Mouse (Mus musculus) lung, postnatal 0 days (tissue): Measurements from ENCODE around the gene Slc15a2. TPM values are rescaled to one million over a fixed set of nuclear protein-coding genes. Genes with fewer than 3 reads are reported as not detected.

Experiments used
- ATAC-seq: fragments of 200-750 bp; cut with Nextera tagmentation; 2 replicates; pipeline ENCODE4 v1.8.0; 2017; ENCODE audit warnings: moderate library complexity
- DNase-seq: peaks from one replicate; pipeline ENCODE4 v3.0.0-alpha.2; 2016; ENCODE audit warnings: low spot score
- H3K27ac ChIP-seq: fragments of 300-500 bp; sonication (generic); 2 replicates; pipeline ENCODE4 v1.5.1; 2014; ENCODE audit warnings: antibody characterized with exemption, mild to moderate bottlenecking, low read length, mixed read lengths
- H3K27me3 ChIP-seq: fragments of 300-500 bp; sonication (generic); replicated peaks from 2 replicates; pipeline ENCODE4 v1.6.1; 2014; ENCODE audit warnings: low read length, mixed read lengths; ENCODE audit not compliant: insufficient read depth
- H3K36me3 ChIP-seq: fragments of 300-500 bp; sonication (generic); 2 replicates; pipeline ENCODE4 v1.6.1; 2014; ENCODE audit warnings: low read length, mixed read lengths; ENCODE audit not compliant: insufficient read depth
- H3K4me1 ChIP-seq: fragments of 300-500 bp; sonication (generic); 2 replicates; pipeline ENCODE4 v1.6.1; 2014; ENCODE audit warnings: antibody characterized with exemption, low read depth, low read length, mixed read lengths; ENCODE audit not compliant: insufficient read depth
- H3K4me2 ChIP-seq: fragments of 300-500 bp; sonication (generic); replicated peaks from 2 replicates; pipeline ENCODE4 v1.6.1; 2014; ENCODE audit warnings: low read depth, mild to moderate bottlenecking, low read length, moderate library complexity, mixed read lengths
- H3K4me3 ChIP-seq: fragments of 300-500 bp; sonication (generic); 2 replicates; pipeline ENCODE4 v1.5.1; 2014; ENCODE audit warnings: low read depth, low read length
- H3K9ac ChIP-seq: fragments of 300-500 bp; sonication (generic); replicated peaks from 2 replicates; pipeline ENCODE4 v1.6.1; 2014; ENCODE audit warnings: low read depth, mild to moderate bottlenecking
- H3K9me3 ChIP-seq: fragments of 300-500 bp; sonication (generic); 2 replicates; pipeline ENCODE4 v1.6.1; 2016; ENCODE audit warnings: low read length, mixed read lengths
- CTCF ChIP-seq: IDR thresholded peaks from 2 replicates; pipeline ENCODE4 v1.5.1; 2016; ENCODE audit warnings: antibody characterized with exemption, mild to moderate bottlenecking
- EP300 ChIP-seq: IDR thresholded peaks from 2 replicates; pipeline ENCODE4 v1.6.1; 2016; ENCODE audit warnings: antibody characterized with exemption, mild to moderate bottlenecking, control low read depth
- WGBS: fragments of 180-500 bp; shearing (Covaris S2); extraction: QIAGEN DNeasy Blood & Tissue Kit; methylation state at CpG from one replicate; pipeline ENCODE4 v1.1.7; 2014; 5-methylcytosine and 5-hydroxymethylcytosine counted together
- polyA plus RNA-seq: library from polyadenylated mRNA; unstranded; fragments of >200 nt; fragmentation: Nextera tagmentation; extraction: Ambion mirVana; gene quantifications from 2 replicates; pipeline ENCODE4 v1.2.1, GENCODE M21; 2015

Gene Slc15a2
- 57.3 and 75.1 TPM in 2 replicates for polyA plus RNA-seq

- no peaks in the 10 kb centered on the region for H3K36me3 ChIP-seq
- peak within 1 kb of the TSS; percentile 42 for H3K4me2 ChIP-seq
- peak; percentile 66 for DNase-seq
- TF ChIP-seq EP300 (no peak), CTCF (no peak)
- H3K9ac ChIP-seq, result peak within 1 kb of the TSS; percentile 20; the same call in 1 of the 2 replicates
- H3K4me3 ChIP-seq, result peak within 1 kb of the TSS; percentile 39
- peak within 1 kb of the TSS; percentile 5; the same call in 1 of the 2 replicates for H3K27ac ChIP-seq
- no peaks in the 10 kb centered on the region for H3K27me3 ChIP-seq
- 48% methylated on average over 10 of the region's 10 CpGs for WGBS
- H3K9me3 ChIP-seq, result no peaks in the 10 kb centered on the region
- no peaks in the 10 kb centered on the region; the same call in 1 of the 2 replicates for H3K4me1 ChIP-seq
- no peak for ATAC-seq
These were observed at the start of gene Slc15a2 for GRCm38 (mm10) chr16:36784594-36785313. Gene Slc15a2, minus strand, starts transcription at chr16:36784962.

DNA sequence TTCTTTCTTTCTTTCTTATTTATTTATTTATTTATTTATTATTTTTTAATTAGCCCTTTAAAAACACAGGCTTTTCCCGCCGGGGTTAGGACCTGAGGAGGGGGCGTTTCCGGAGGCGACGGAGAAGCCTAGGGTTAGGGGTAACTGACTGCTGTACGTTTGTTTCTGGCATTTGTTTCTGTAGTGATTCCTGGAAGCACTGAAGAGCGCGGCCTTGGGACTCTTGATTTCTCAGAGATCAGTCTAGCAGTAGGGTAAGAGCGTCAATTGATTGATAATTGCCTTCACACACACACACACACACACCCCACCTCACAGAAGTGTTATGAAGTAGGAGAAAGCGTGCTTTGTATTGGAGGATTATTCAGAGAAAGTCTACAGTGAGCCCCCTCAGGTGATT, 44.1 kb upstream of the Slc15a2 start:
- peak overlapping the region; percentile 77 for H3K9ac ChIP-seq
- DNase-seq, result no peak
- H3K4me2 ChIP-seq, result peak overlapping the region; percentile 92
- no peak for TF ChIP-seq CTCF
- TF ChIP-seq EP300, result no peak
- ATAC-seq, result no peak
- no peaks in the 10 kb centered on the region for H3K4me1 ChIP-seq
- no peaks in the 10 kb centered on the region for H3K36me3 ChIP-seq
- no peaks in the 10 kb centered on the region for H3K9me3 ChIP-seq
- H3K4me3 ChIP-seq, result peak overlapping the region; percentile 95
- no peak overlapping the region for H3K27ac ChIP-seq
- 9% methylated on average over 11 of the region's 11 CpGs for WGBS
- no peaks in the 10 kb centered on the region for H3K27me3 ChIP-seq

DNA sequence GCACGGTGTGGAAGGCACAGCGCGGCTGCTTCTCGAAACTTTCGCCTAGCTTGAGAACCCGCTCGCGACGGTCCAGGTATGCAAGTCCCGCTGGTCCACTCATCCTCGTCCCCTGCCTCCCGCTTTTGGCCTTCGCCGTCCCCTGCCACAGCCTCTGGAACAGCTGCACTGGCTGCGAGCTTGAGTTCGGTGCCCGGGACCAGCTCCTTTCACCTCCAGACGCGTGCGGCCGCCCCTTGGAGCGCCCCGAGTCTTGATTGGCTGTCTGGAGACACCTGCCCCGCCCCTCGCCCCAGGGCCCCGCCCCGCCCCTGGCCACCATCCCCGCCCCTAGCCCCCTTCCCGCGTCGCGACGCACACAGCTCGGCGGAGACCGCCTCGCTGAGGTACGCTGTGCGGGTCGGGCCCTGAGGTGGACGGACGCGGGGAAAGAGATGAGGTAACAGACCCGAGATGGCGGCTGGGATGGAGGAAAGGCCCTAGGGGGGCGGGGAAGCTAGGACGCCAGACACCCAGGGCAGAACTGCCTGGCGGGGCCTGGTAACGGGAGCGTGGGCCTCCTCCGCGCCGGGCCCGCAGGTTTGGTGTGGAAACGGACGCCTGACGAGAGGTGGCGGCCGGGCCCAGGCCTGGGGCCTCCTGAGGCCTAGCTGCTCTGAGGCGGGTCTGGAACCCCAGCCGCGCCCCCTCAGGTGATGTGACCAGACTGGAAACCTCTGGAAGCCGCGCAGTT, 43.5 kb upstream of the Slc15a2 start, which contains the start of gene Iqcb1:
TSS of gene Iqcb1 (plus strand) at position 332 of the 733 bp plus-strand sequence.
- H3K27me3 ChIP-seq, result no peaks in the 10 kb centered on the region
- no peak for TF ChIP-seq CTCF
- no peak for TF ChIP-seq EP300
- 2% methylated on average over 63 of the region's 64 CpGs for WGBS
- peak within 1 kb of the TSS; percentile 92 for H3K4me2 ChIP-seq
- no peaks in the 10 kb centered on the region for H3K36me3 ChIP-seq
- H3K27ac ChIP-seq, result peak within 1 kb of the TSS; percentile 43; the same call in 1 of the 2 replicates
- H3K4me3 ChIP-seq, result peak within 1 kb of the TSS; percentile 95
- DNase-seq (peak; percentile 86), ATAC-seq (peak; percentile 99)
- H3K4me1 ChIP-seq, result no peaks in the 10 kb centered on the region
- H3K9ac ChIP-seq, result peak within 1 kb of the TSS; percentile 77
- no peaks in the 10 kb centered on the region for H3K9me3 ChIP-seq

GRCm38 (mm10) chr16:36827611-36828053, 42.9 kb upstream of the Slc15a2 start:
- WGBS, result 6% methylated on average over 11 of the region's 11 CpGs
- TF ChIP-seq CTCF (no peak), EP300 (no peak)
- Histone ChIP-seq H3K27ac (no peak overlapping the region), H3K36me3 (no peaks in the 10 kb centered on the region), H3K4me2 (peak overlapping the region; percentile 92), H3K27me3 (no peaks in the 10 kb centered on the region), H3K9me3 (no peaks in the 10 kb centered on the region), H3K9ac (peak overlapping the region; percentile 77), H3K4me1 (no peaks in the 10 kb centered on the region), H3K4me3 (peak overlapping the region; percentile 95)
- ATAC-seq (peak; percentile 8; the same call in 1 of the 2 replicates), DNase-seq (no peak)

DNA sequence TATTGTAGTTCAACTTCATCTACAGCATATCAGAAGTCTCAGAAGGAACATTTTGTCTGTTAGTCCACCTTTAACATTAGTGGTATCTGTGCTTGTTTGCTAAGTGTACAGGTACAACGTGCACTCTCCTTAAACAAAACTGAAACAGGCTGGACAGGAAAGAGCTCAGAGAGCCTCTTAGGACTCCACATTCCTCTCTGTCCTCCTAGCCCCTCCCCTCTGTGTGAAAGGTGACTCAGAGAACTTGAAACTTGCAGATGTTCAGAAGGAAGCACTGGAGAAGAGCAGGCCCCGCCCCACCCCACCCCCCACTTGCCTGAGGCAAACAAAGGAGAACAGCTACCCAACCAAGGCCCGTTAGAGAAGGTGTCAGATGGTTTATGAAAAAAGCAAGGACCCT, 36.7 kb upstream of the Slc15a2 start:
- no peaks in the 10 kb centered on the region for H3K4me1 ChIP-seq
- peak; percentile 90 for DNase-seq
- no peaks in the 10 kb centered on the region for H3K36me3 ChIP-seq
- no peaks in the 10 kb centered on the region for H3K27me3 ChIP-seq
- H3K9ac ChIP-seq, result no peak overlapping the region
- H3K4me3 ChIP-seq, result no peak overlapping the region
- H3K4me2 ChIP-seq, result no peak overlapping the region
- peak; percentile 63 for TF ChIP-seq EP300
- TF ChIP-seq CTCF, result no peak
- no peaks in the 10 kb centered on the region for H3K9me3 ChIP-seq
- no peak overlapping the region for H3K27ac ChIP-seq
- peak; percentile 95 for ATAC-seq
- WGBS, result 2% methylated on average over 3 of the region's 3 CpGs

DNA sequence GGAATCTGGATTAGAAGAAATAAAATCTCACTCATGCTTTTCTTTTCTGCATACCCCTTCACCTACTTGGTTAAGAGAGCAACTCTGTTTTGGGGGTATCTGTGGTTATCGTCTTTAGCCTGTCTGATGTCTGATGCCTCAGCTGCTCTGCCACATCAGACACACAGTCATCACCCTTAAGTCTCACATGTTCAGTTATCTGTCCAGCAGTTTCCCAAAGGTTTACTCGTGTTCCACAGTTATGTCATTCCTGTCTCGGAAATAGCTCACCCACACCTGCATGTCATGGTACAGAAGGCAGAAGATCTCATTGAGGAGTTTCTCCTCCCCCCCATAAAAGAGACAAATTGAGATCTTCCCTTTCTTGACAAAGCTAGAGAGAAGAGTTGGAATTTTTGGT, 36.0 kb upstream of the Slc15a2 start:
- Histone ChIP-seq H3K4me3 (no peak overlapping the region), H3K9me3 (no peaks in the 10 kb centered on the region), H3K27ac (no peak overlapping the region), H3K27me3 (no peaks in the 10 kb centered on the region), H3K9ac (no peak overlapping the region), H3K4me1 (no peaks in the 10 kb centered on the region), H3K36me3 (no peaks in the 10 kb centered on the region), H3K4me2 (no peak overlapping the region)
- no peak for ATAC-seq
- no peak for DNase-seq
- WGBS, result 52% methylated on average over 3 of the region's 3 CpGs
- no peak for TF ChIP-seq CTCF
